Mouse (Mus musculus) liver, embryonic 11.5 days (tissue): ENCODE measurements around the gene Aicda. TPM values are rescaled to one million over a fixed set of nuclear protein-coding genes. Genes with fewer than 3 reads are reported as not detected.

Experiments used
- ATAC-seq: fragments of 200-750 bp; cut with Nextera tagmentation; replicated peaks from 2 replicates; pipeline ENCODE4 v1.8.0; 2017; ENCODE audit warnings: moderate number of reproducible peaks, mild to moderate bottlenecking, moderate TSS enrichment, moderate library complexity; ENCODE audit not compliant: low FRiP score
- DNase-seq: peaks from one replicate; pipeline ENCODE4 v3.0.0-alpha.2; 2017; ENCODE audit warnings: low spot score
- H3K27ac ChIP-seq: fragments of 300-500 bp; sonication (generic); 2 replicates; pipeline ENCODE4 v1.5.1; 2014; ENCODE audit warnings: mild to moderate bottlenecking, low read depth, low read length, control low read depth
- H3K27me3 ChIP-seq: fragments of 300-500 bp; sonication (generic); replicated peaks from 2 replicates; pipeline ENCODE4 v1.6.1; 2014; ENCODE audit warnings: low read length, mixed read lengths; ENCODE audit not compliant: control insufficient read depth, insufficient read depth
- H3K36me3 ChIP-seq: fragments of 300-500 bp; sonication (generic); 2 replicates; pipeline ENCODE4 v1.6.1; 2014; ENCODE audit warnings: mild to moderate bottlenecking, low read length, moderate library complexity, mixed read lengths; ENCODE audit not compliant: control insufficient read depth, insufficient read depth
- H3K4me1 ChIP-seq: fragments of 300-500 bp; sonication (generic); replicated peaks from 2 replicates; pipeline ENCODE4 v1.6.1; 2014; ENCODE audit warnings: low read length, mixed read lengths; ENCODE audit not compliant: control insufficient read depth, insufficient read depth
- H3K4me2 ChIP-seq: fragments of 300-500 bp; sonication (generic); 2 replicates; pipeline ENCODE4 v1.6.1; 2014; ENCODE audit warnings: mild to moderate bottlenecking, control low read depth, moderate library complexity
- H3K4me3 ChIP-seq: fragments of 300-500 bp; sonication (generic); 2 replicates; pipeline ENCODE4 v1.5.1; 2014; ENCODE audit warnings: low read depth, low read length, control low read depth
- H3K9ac ChIP-seq: fragments of 300-500 bp; sonication (generic); 2 replicates; pipeline ENCODE4 v1.6.1; 2014; ENCODE audit warnings: low read depth, low read length, control low read depth
- H3K9me3 ChIP-seq: fragments of 300-500 bp; sonication (generic); 2 replicates; pipeline ENCODE4 v1.6.1; 2016; ENCODE audit warnings: low read length, inconsistent platforms, mixed read lengths; ENCODE audit not compliant: control insufficient read depth
- WGBS: fragments of 180-500 bp; shearing (Covaris S2); extraction: QIAGEN DNeasy Blood & Tissue Kit; methylation state at CpG from one replicate; pipeline ENCODE4 v1.1.7; 2014; 5-methylcytosine and 5-hydroxymethylcytosine counted together
- polyA plus RNA-seq: library from polyadenylated mRNA; unstranded; fragments of >200 nt; fragmentation: Nextera tagmentation; extraction: Ambion mirVana; gene quantifications from 2 replicates; pipeline ENCODE4 v1.2.1, GENCODE M21; 2014

The Aicda gene
- polyA plus RNA-seq, 1 experiment from 2014 or later = 0.18 TPM

DNA sequence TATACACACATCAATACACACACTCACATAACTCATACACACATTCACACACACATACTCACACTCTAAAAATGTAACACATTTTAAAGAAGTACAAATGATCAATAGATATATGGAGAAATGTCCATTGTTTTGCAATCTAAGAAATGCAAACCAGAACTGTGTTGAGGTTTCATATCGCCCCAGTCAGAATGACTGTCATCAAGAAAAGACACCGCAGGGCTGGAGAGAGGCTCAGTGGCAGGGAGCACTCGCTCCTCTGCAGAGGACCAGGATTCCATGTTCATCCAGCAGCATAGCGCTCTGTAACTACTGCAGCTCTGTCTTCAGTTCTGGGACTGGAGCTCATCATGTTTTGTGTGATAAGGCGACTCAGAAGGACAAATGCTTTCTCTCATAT, 10.0 kb upstream of the Aicda start:
- no peak for DNase-seq
- WGBS = 69% methylated on average over 5 of the region's 5 CpGs
- no peak overlapping the region for H3K4me3 ChIP-seq
- ATAC-seq = no peak
- H3K27ac ChIP-seq = no peak overlapping the region
- H3K4me1 ChIP-seq = no peaks in the 10 kb centered on the region
- no peaks in the 10 kb centered on the region for H3K9me3 ChIP-seq
- H3K36me3 ChIP-seq = no peaks in the 10 kb centered on the region
- H3K4me2 ChIP-seq = no peak overlapping the region
- H3K9ac ChIP-seq = no peak overlapping the region
- no peaks in the 10 kb centered on the region for H3K27me3 ChIP-seq

DNA sequence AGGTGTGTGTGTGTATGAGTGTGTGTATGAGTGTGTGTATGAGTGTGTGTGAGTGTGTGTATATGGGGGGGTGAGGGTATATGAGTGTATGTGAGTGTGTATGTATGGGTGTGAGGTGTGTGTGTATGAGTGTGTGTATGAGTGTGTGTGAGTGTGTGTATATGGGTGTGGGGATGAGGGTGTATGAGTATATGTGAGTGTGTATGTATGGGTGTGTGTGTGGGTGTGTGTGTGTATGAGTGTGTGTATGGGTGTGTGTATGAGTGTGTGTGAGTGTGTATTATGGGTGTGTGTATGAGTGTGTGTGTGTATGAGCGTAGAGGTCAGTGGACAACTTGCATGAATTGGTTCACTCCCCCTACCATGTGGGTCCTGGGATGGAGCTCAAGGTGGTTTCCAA, 8.9 kb upstream of the Aicda start:
- H3K9ac ChIP-seq = no peak overlapping the region
- ATAC-seq = no peak
- WGBS = 88% methylated on average over 1 of the region's 1 CpGs
- H3K4me1 ChIP-seq = no peaks in the 10 kb centered on the region
- H3K4me3 ChIP-seq = no peak overlapping the region
- H3K36me3 ChIP-seq = no peaks in the 10 kb centered on the region
- H3K27me3 ChIP-seq = no peaks in the 10 kb centered on the region
- H3K9me3 ChIP-seq = no peaks in the 10 kb centered on the region
- no peak for DNase-seq
- no peak overlapping the region for H3K27ac ChIP-seq
- no peak overlapping the region for H3K4me2 ChIP-seq

DNA sequence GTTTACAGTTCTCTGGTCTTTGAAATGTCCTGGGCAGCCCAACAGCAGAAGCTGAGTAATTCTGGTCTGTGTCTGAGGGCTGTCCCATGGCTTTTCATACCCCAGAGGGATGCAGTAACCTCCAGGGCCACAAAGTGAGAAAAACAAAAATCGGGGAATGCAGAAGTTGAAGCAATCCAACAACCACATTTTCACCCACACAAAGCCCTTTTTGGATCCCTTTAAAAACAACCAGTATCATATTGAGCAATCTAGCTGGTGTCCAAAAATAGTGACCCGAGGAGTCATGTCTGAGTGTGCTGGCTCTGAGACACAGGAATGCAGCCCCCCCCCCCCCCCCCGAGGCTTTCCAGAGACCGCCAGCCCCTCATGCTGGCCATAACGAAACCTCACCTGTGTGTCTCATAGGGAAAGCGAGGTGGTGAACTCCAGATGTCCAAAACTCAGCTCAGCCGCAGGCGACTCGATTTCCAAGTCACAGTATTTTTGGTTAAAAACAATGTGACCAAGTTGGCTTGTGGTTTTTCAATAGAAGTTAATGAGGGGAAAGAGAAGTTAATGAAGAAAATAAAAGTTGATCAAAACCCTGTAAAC, 8.2 kb upstream of the Aicda start:
- Histone ChIP-seq H3K4me2 (no peak overlapping the region), H3K9me3 (no peaks in the 10 kb centered on the region), H3K27ac (no peak overlapping the region), H3K36me3 (no peaks in the 10 kb centered on the region), H3K27me3 (no peaks in the 10 kb centered on the region), H3K4me3 (no peak overlapping the region), H3K4me1 (no peaks in the 10 kb centered on the region), H3K9ac (no peak overlapping the region)
- ATAC-seq = no peak
- 65% methylated on average over 9 of the region's 9 CpGs for WGBS
- DNase-seq = no peak

DNA sequence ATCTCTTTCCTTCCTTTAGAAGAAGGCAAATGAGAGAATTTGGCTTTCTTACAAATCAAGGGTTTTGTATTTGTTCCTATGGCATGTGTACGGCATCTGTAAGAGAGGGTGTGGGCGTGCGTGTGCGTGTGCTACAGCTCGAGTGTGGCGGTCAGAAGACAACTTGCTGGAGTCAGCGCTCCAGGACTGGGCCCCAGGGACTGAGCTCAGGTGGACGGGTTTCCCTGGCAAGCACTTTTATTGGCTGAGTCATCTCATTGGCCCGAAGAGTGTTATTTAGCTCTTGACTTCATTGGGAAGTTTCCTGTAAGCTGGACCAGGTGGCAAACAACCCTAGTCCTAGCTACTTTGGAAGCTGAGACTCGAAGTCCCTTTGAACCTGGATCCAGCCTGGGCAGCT, 7.7 kb upstream of the Aicda start:
- Histone ChIP-seq H3K4me1 (no peaks in the 10 kb centered on the region), H3K27me3 (no peaks in the 10 kb centered on the region), H3K4me3 (no peak overlapping the region), H3K27ac (no peak overlapping the region), H3K9me3 (no peaks in the 10 kb centered on the region), H3K36me3 (no peaks in the 10 kb centered on the region), H3K9ac (no peak overlapping the region), H3K4me2 (no peak overlapping the region)
- no peak for ATAC-seq
- 78% methylated on average over 10 of the region's 10 CpGs for WGBS
- no peak for DNase-seq

DNA sequence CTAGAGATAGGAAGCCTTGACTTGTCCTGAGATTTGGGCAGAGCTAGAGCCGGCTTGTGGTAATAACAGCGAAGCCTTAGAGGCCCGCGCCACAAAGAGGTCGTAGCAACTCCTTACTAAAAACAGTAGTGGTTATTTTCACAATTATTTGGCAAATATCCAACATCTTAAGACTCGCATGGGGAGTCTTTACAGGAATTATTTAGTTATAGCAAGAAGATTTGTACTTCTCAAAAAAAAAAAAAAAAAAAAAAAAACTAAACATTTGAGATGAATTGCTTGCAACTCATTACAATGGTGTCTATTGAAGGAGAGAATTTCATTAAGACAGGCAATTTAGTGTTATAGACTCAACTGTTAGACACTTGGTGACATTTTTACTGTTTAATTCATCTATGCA, 501 bp downstream of the Aicda start:
- 0 out of 2 replicates have a peak, but pooled peaks cover 7% of the 10 kb centered on the region for H3K27me3 ChIP-seq
- no peak for ATAC-seq
- no peaks in the 10 kb centered on the region for H3K4me1 ChIP-seq
- H3K27ac ChIP-seq = no peak overlapping the region
- no peak overlapping the region for H3K4me3 ChIP-seq
- H3K9ac ChIP-seq = no peak overlapping the region
- DNase-seq = no peak
- H3K36me3 ChIP-seq = no peaks in the 10 kb centered on the region
- WGBS = 72% methylated on average over 6 of the region's 6 CpGs
- no peak overlapping the region for H3K4me2 ChIP-seq
- no peaks in the 10 kb centered on the region for H3K9me3 ChIP-seq

DNA sequence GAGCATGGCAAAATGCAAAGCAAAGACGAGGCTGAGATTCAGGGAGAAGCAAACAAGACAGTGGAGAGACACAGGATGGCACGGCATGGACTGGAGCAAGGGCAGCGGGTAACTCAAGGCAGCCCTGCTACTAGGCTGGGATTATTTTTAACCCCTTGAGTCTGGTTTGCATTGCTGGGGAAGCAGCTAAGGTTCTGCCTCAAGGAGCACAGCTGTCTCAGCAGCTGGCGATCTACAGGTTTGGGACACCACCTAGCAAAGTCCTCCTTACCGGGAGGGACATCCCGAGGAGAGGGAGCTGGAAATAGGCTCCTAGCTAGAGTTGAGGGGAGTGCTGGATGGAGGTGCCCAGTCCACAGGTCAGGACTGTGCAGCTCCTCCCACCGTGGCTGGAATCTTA, 1.7 kb downstream of the Aicda start:
- Histone ChIP-seq H3K9ac (no peak overlapping the region), H3K36me3 (no peaks in the 10 kb centered on the region), H3K4me2 (no peak overlapping the region), H3K27me3 (0 out of 2 replicates have a peak, but pooled peaks cover 7% of the 10 kb centered on the region), H3K4me3 (no peak overlapping the region), H3K4me1 (no peaks in the 10 kb centered on the region), H3K27ac (no peak overlapping the region), H3K9me3 (no peaks in the 10 kb centered on the region)
- ATAC-seq (no peak), DNase-seq (no peak)
- 44% methylated on average over 7 of the region's 7 CpGs for WGBS

DNA sequence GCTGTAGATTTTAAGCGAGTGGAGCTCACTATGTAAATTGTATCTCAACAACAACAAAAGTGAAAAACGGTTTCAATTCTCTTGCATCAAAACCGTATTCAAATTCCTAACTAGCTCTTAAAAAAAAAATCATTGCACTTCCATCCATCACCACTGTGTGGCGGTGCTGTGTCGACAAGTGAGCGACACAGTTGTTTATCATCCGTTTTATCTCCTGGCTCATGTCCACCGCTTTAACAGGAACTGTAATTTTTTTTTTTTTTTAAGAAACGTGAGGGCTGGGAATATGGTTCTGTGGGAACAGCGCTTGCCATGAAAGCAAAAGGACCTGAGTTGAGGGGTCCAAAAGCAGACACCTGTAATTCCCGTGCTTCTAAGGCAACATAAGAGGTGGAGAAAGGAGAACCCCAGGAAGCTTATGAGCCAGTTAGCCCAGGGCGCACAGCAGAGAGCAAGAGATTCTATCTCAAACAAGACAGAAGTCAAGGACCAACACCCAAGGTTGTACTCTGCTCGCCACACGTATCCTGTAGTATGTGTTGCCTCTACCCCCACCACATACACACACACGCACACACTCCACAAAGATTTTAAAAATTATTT, 3.5 kb downstream of the Aicda start:
- no peak overlapping the region for H3K27ac ChIP-seq
- H3K4me2 ChIP-seq = no peak overlapping the region

DNA sequence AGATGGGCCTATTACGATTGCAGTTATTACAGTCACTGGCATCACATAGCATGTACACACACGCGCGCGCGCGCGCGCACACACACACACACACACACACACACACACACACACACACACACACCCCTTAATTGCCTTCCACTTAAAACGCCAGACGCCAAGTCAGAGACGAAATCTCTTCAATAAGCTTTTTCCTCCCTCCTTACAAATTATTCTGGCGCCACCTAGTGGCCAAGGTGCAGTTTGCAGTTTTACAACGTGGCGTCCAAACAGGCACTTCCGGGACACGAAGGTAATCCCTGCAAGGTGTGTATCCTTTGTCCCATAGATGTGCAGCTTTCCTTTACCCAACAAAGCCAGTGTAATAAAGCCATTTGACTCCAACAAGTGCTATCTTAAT, 6.8 kb downstream of the Aicda start:
- Histone ChIP-seq H3K9me3 (no peaks in the 10 kb centered on the region), H3K4me2 (0 out of 2 replicates have a peak overlapping the region, but pooled peaks have one; percentile 14), H3K27me3 (peaks cover 15% of the 10 kb centered on the region), H3K4me1 (no peaks in the 10 kb centered on the region), H3K9ac (no peak overlapping the region), H3K27ac (no peak overlapping the region), H3K4me3 (no peak overlapping the region), H3K36me3 (no peaks in the 10 kb centered on the region)
- ATAC-seq (0 out of 2 replicates have a peak, but pooled peaks have one; percentile 10), DNase-seq (peak; percentile 67)
- WGBS = 15% methylated on average over 17 of the region's 17 CpGs

More for the DNA sequence above, 3.5 kb downstream of the Aicda start:
- DNase-seq = no peak
- no peaks in the 10 kb centered on the region for H3K4me1 ChIP-seq
- H3K27me3 ChIP-seq = peaks cover 13% of the 10 kb centered on the region
- no peak overlapping the region for H3K9ac ChIP-seq
- no peaks in the 10 kb centered on the region for H3K9me3 ChIP-seq
- WGBS = 23% methylated on average over 15 of the region's 15 CpGs
- H3K36me3 ChIP-seq = no peaks in the 10 kb centered on the region
- ATAC-seq = no peak
- no peak overlapping the region for H3K4me3 ChIP-seq

DNA sequence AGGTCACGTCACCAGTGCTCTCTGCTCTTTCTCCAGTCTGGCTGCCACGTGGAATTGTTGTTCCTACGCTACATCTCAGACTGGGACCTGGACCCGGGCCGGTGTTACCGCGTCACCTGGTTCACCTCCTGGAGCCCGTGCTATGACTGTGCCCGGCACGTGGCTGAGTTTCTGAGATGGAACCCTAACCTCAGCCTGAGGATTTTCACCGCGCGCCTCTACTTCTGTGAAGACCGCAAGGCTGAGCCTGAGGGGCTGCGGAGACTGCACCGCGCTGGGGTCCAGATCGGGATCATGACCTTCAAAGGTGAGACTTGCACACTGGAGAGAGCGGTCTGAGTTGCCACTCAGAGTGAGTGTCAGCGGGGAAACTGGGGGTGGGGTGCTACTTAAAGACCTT, 7.4 kb downstream of the Aicda start:
- Histone ChIP-seq H3K9ac (no peak overlapping the region), H3K4me2 (no peak overlapping the region), H3K27me3 (peaks cover 11% of the 10 kb centered on the region), H3K9me3 (no peaks in the 10 kb centered on the region), H3K4me3 (no peak overlapping the region), H3K27ac (no peak overlapping the region), H3K36me3 (no peaks in the 10 kb centered on the region), H3K4me1 (no peaks in the 10 kb centered on the region)
- WGBS = 72% methylated on average over 20 of the region's 20 CpGs
- no peak for DNase-seq
- ATAC-seq = peak; percentile 10; the same call in 1 of the 2 replicates
